Mouse (Mus musculus) CH12.LX (cell line): ENCODE results near the gene Ncoa7.

Experiments
- BHLHE40 ChIP-seq: IDR thresholded peaks from 2 replicates; pipeline ENCODE4 v1.6.1; 2011; ENCODE audit warnings: mild to moderate bottlenecking, low read depth, low read length, improper control_type of control experiment
- CTCF ChIP-seq, 2 experiments: IDR thresholded peaks in 1 of 2; conservative IDR thresholded peaks in 1 of 2; 2 replicates each; pipeline ENCODE4 v1.5.1; 2011 to 2012; ENCODE audit warnings: low read depth in 2 of 2, low read length in 2 of 2, improper control_type of control experiment in 1 of 2, inconsistent platforms in 1 of 2, mild to moderate bottlenecking in 1 of 2, moderate library complexity in 1 of 2
- EP300 ChIP-seq: IDR thresholded peaks from 2 replicates; pipeline ENCODE4 v1.6.1; 2011; ENCODE audit warnings: low read length, improper control_type of control experiment
- MAX ChIP-seq: IDR thresholded peaks from 2 replicates; pipeline ENCODE4 v1.6.1; 2011; ENCODE audit warnings: low read length, improper control_type of control experiment
- POLR2A ChIP-seq: IDR thresholded peaks from 2 replicates; pipeline ENCODE4 v1.6.1; 2011; ENCODE audit warnings: low read depth, mild to moderate bottlenecking, improper control_type of control experiment, low read length
- RCOR1 ChIP-seq: conservative IDR thresholded peaks from 2 replicates; pipeline ENCODE4 v1.6.1; 2012; ENCODE audit warnings: low read depth, mild to moderate bottlenecking, inconsistent platforms, low read length, improper control_type of control experiment
- TBP ChIP-seq: conservative IDR thresholded peaks from 2 replicates; pipeline ENCODE4 v1.6.1; 2011; ENCODE audit warnings: low read depth, low read length, improper control_type of control experiment
- USF2 ChIP-seq: conservative IDR thresholded peaks from 2 replicates; pipeline ENCODE4 v1.6.1; 2011; ENCODE audit warnings: low read depth, low read length, improper control_type of control experiment

DNA sequence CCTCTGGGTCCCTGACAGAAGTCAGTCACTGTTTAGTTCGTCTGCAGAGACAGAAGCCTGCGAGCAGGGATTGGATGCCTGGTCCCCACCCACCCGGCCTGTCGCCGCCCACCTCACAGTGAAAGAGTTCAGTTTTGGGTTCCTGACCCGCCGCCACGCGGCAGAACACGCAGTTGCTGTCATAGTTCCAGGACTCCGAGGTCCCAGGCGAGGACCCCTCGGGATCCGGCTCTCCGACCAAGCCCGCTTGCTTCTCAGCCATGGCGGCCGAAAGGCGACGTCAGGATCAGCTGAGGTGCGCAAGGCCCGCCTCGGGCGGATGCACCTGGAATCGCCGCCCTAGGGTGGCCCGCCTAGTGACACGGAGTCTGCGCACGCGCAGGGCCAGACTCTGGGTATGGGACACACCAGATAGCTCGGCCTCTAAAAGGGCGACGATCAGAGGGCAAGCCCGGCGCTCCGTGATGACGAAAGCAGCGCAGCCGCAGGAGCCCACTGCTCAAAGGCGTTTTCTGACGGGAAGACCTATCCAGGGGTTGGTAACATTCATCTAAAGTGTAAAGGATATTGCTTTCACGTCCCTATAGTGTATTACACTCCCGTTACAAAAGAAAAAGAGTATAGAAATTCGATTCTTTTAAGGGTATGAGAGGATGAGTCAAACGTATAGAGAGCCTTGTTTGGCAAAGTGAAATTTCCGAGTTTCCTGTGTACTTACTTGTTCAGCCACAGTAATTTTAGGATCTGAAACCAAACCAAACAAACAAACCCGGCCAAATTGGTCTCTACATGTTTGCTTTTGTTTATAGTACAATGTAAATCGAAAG lies 184.8 kb downstream of the Ncoa7 start:
- TF ChIP-seq RCOR1 (no peak), MAX (peak; percentile 75), POLR2A (peak; percentile 86), CTCF (conservative IDR thresholded peaks at IDR 0.05 in 1 of 2, IDR thresholded peaks at IDR 0.05 in 1 of 2; ENCODE audit: low read depth in 2 of 2, low read length in 2 of 2) (peak in 1 of 2 experiments; percentile 41; a peak in 2 of 4 replicates), USF2 (no peak), EP300 (no peak), TBP (peak; percentile 79), BHLHE40 (no peak)
